In genomic region chr17:35680591-35680990, GRCm38 (mm10) we compare ENCODE assay signal across 18 mouse cellular contexts. TPM values are rescaled to one million over a fixed set of nuclear protein-coding genes. Genes with fewer than 3 reads are reported as not detected.
A peak's percentile ranks its signal among the peaks of the same experiment; 100 is the strongest.
DNase-seq lines count a peak whose midpoint lies in the region; ATAC-seq and TF ChIP-seq lines count a peak whose summit lies in the region.
"Had no signal": no experiment of that assay in that cellular context is flagged by ENCODE, and none has a peak within 500 bp of the region (broad histone marks: within the 10 kb centered on the region; RNA-seq: fewer than 3 reads in every experiment).

No protein-coding gene starts in this region.

- DNase-seq in hindbrain, embryonic 11.5 days (ENCODE audit: low spot score), result no peak
- DNase-seq in liver, embryonic 11.5 days (ENCODE audit: low spot score), result no peak
- DNase-seq: adrenal gland, adult 8-10 months; cerebellum, adult 18-20 months; gastrocnemius, postnatal 25 days; kidney, adult 9 months; thymus, adult 2 months had no signal

- TF ChIP-seq POLR2A in ES-Bruce4 (IDR thresholded peaks at IDR 0.05; ENCODE audit: insufficient read depth, low read length), result no peak

- H3K4me3 ChIP-seq in hindbrain, embryonic 13.5 days, result no peak overlapping the region
- H3K4me3 ChIP-seq in hindbrain, embryonic 11.5 days (ENCODE audit: low read depth, low read length), result no peak overlapping the region
- H3K4me3 ChIP-seq in E14TG2a.4 (replicated peaks; ENCODE audit: low read length), result peak overlapping the region; percentile 49
- no peak overlapping the region for H3K4me3 ChIP-seq in ES-Bruce4 (ENCODE audit: low read depth, low read length)
- no peak overlapping the region for H3K4me3 ChIP-seq in embryonic facial prominence, embryonic 15.5 days (replicated peaks)
- H3K4me3 ChIP-seq in liver, embryonic 11.5 days (ENCODE audit: low read depth, low read length), result no peak overlapping the region
- H3K4me3 ChIP-seq: limb, embryonic 13.5 days; liver, embryonic 15.5 days had no signal

- peak; percentile 57; the same call in 1 of the 2 replicates for TF ChIP-seq EP300 in ES-Bruce4 (IDR thresholded peaks at IDR 0.05; ENCODE audit: insufficient read depth, low read depth, low read length)

- 45% methylated on average over 6 of the region's 6 CpGs for WGBS in hindbrain, embryonic 13.5 days
- WGBS in hindbrain, embryonic 11.5 days, result 34% methylated on average over 6 of the region's 6 CpGs
- WGBS in embryonic facial prominence, embryonic 15.5 days, result 30% methylated on average over 6 of the region's 6 CpGs
- WGBS in liver, embryonic 11.5 days, result 54% methylated on average over 6 of the region's 6 CpGs

- peaks cover 54% of the 10 kb centered on the region for H3K36me3 ChIP-seq in hindbrain, embryonic 13.5 days
- H3K36me3 ChIP-seq in hindbrain, embryonic 11.5 days (ENCODE audit: control insufficient read depth, insufficient read depth, low read length), result peaks cover 16% of the 10 kb centered on the region
- peaks cover 35% of the 10 kb centered on the region for H3K36me3 ChIP-seq in E14TG2a.4 (ENCODE audit: insufficient read depth, low read length)
- H3K36me3 ChIP-seq in ES-Bruce4 (ENCODE audit: control insufficient read depth, insufficient read depth, low read length, poor library complexity, severe bottlenecking), result no peaks in the 10 kb centered on the region
- H3K36me3 ChIP-seq in embryonic facial prominence, embryonic 15.5 days, result peaks cover 49% of the 10 kb centered on the region
- peaks cover 5% of the 10 kb centered on the region for H3K36me3 ChIP-seq in liver, embryonic 11.5 days (ENCODE audit: control insufficient read depth, insufficient read depth, low read length)
- H3K36me3 ChIP-seq: liver, embryonic 15.5 days had no signal

- no peaks in the 10 kb centered on the region for H3K9me3 ChIP-seq in hindbrain, embryonic 13.5 days
- H3K9me3 ChIP-seq in hindbrain, embryonic 11.5 days (ENCODE audit: control insufficient read depth, low read length), result no peaks in the 10 kb centered on the region
- H3K9me3 ChIP-seq in E14TG2a.4 (ENCODE audit: low read length), result no peaks in the 10 kb centered on the region
- no peaks in the 10 kb centered on the region for H3K9me3 ChIP-seq in ES-Bruce4 (replicated peaks; ENCODE audit: control insufficient read depth, insufficient read depth, low read length, poor library complexity, severe bottlenecking)
- no peaks in the 10 kb centered on the region for H3K9me3 ChIP-seq in embryonic facial prominence, embryonic 15.5 days (replicated peaks)
- H3K9me3 ChIP-seq in liver, embryonic 11.5 days (ENCODE audit: control insufficient read depth, low read length), result no peaks in the 10 kb centered on the region
- H3K9me3 ChIP-seq: limb, embryonic 13.5 days; liver, embryonic 15.5 days had no signal

- H3K27me3 ChIP-seq in hindbrain, embryonic 13.5 days, result no peaks in the 10 kb centered on the region
- no peaks in the 10 kb centered on the region for H3K27me3 ChIP-seq in hindbrain, embryonic 11.5 days (ENCODE audit: control insufficient read depth, insufficient read depth, low read length)
- H3K27me3 ChIP-seq in E14TG2a.4 (ENCODE audit: insufficient read depth, low read length) (no peaks in the 10 kb centered on the region), ES-Bruce4 (ENCODE audit: control insufficient read depth, insufficient read depth, low read length, poor library complexity, severe bottlenecking) (no peaks in the 10 kb centered on the region)
- H3K27me3 ChIP-seq in embryonic facial prominence, embryonic 15.5 days, result no peaks in the 10 kb centered on the region
- H3K27me3 ChIP-seq in liver, embryonic 11.5 days (replicated peaks; ENCODE audit: control insufficient read depth, insufficient read depth, low read length), result peaks cover 3% of the 10 kb centered on the region
- H3K27me3 ChIP-seq: limb, embryonic 13.5 days had no signal

- TF ChIP-seq CTCF in E14TG2a.4 (conservative IDR thresholded peaks at IDR 0.05; ENCODE audit: low read length) (no peak), ES-Bruce4 (IDR thresholded peaks at IDR 0.05; ENCODE audit: low read depth, low read length) (no peak)

- peaks cover 6% of the 10 kb centered on the region for H3K4me1 ChIP-seq in hindbrain, embryonic 13.5 days (replicated peaks)
- H3K4me1 ChIP-seq in hindbrain, embryonic 11.5 days (replicated peaks; ENCODE audit: control insufficient read depth, insufficient read depth, low read length), result no peaks in the 10 kb centered on the region
- peaks cover 59% of the 10 kb centered on the region for H3K4me1 ChIP-seq in E14TG2a.4 (replicated peaks; ENCODE audit: low read depth, low read length)
- H3K4me1 ChIP-seq in ES-Bruce4 (ENCODE audit: control insufficient read depth, insufficient read depth, low read length), result peaks cover 2% of the 10 kb centered on the region
- no peaks in the 10 kb centered on the region for H3K4me1 ChIP-seq in embryonic facial prominence, embryonic 15.5 days
- H3K4me1 ChIP-seq in liver, embryonic 11.5 days (replicated peaks; ENCODE audit: control insufficient read depth, insufficient read depth, low read length), result no peaks in the 10 kb centered on the region
- H3K4me1 ChIP-seq: limb, embryonic 13.5 days; liver, embryonic 15.5 days had no signal

- peak overlapping the region; percentile 40; the same call in 1 of the 2 replicates for H3K27ac ChIP-seq in hindbrain, embryonic 13.5 days
- no peak overlapping the region for H3K27ac ChIP-seq in hindbrain, embryonic 11.5 days (ENCODE audit: low read depth, low read length)
- H3K27ac ChIP-seq in ES-Bruce4 (ENCODE audit: insufficient read depth, low read length), result peak overlapping the region; percentile 85
- no peak overlapping the region for H3K27ac ChIP-seq in embryonic facial prominence, embryonic 15.5 days (replicated peaks)
- H3K27ac ChIP-seq in liver, embryonic 11.5 days (ENCODE audit: low read depth, low read length), result no peak overlapping the region
- H3K27ac ChIP-seq: limb, embryonic 13.5 days; liver, embryonic 15.5 days had no signal

- no peak overlapping the region for H3K9ac ChIP-seq in hindbrain, embryonic 13.5 days
- H3K9ac ChIP-seq in hindbrain, embryonic 11.5 days (ENCODE audit: low read depth, low read length), result no peak overlapping the region
- peak overlapping the region; percentile 25; the same call in 1 of the 2 replicates for H3K9ac ChIP-seq in ES-Bruce4 (ENCODE audit: low read depth, poor library complexity, severe bottlenecking)
- H3K9ac ChIP-seq in embryonic facial prominence, embryonic 15.5 days, result no peak overlapping the region
- no peak overlapping the region for H3K9ac ChIP-seq in liver, embryonic 11.5 days (ENCODE audit: low read depth, low read length)
- H3K9ac ChIP-seq: limb, embryonic 13.5 days; liver, embryonic 15.5 days had no signal

- H3K4me2 ChIP-seq in hindbrain, embryonic 13.5 days, result no peak overlapping the region
- no peak overlapping the region for H3K4me2 ChIP-seq in hindbrain, embryonic 11.5 days (replicated peaks; ENCODE audit: low read depth, low read length)
- no peak overlapping the region for H3K4me2 ChIP-seq in embryonic facial prominence, embryonic 15.5 days (replicated peaks)
- H3K4me2 ChIP-seq in liver, embryonic 11.5 days, result no peak overlapping the region
- H3K4me2 ChIP-seq: limb, embryonic 13.5 days; liver, embryonic 15.5 days had no signal

- ATAC-seq in hindbrain, embryonic 13.5 days (ENCODE audit: low FRiP score), result no peak
- no peak for ATAC-seq in hindbrain, embryonic 11.5 days (ENCODE audit: low FRiP score)
- ATAC-seq in embryonic facial prominence, embryonic 15.5 days (ENCODE audit: insufficient number of reproducible peaks, low FRiP score, low TSS enrichment, low read depth), result 0 out of 2 replicates have a peak, but pooled peaks have one; percentile 43
- ATAC-seq in frontal cortex, adult (ENCODE audit: low TSS enrichment), result no peak
- no peak for ATAC-seq in liver, embryonic 11.5 days (replicated peaks; ENCODE audit: low FRiP score)
- ATAC-seq: lung, postnatal 0 days had no signal

RNA-seq across cellular contexts. Expression of gene Gtf2h4, which starts 7.1 kb away (rescaled TPM):
- 27.6 and 29.2 TPM in 2 replicates for polyA plus RNA-seq in hindbrain, embryonic 13.5 days (2015; fragmentation: Nextera tagmentation; extraction: Ambion mirVana)
- polyA plus RNA-seq in hindbrain, embryonic 11.5 days (2014; fragmentation: Nextera tagmentation; extraction: Ambion mirVana), result 37.8 and 41.4 TPM in 2 replicates
- 80.7 and 105 TPM in 2 replicates for polyA plus RNA-seq in ES-Bruce4 (2011; ENCODE audit: insufficient read depth, insufficient read length, low read depth, missing spikeins)
- polyA plus RNA-seq in embryonic facial prominence, embryonic 15.5 days (2015; fragmentation: Nextera tagmentation; extraction: Ambion mirVana), result 35.4 and 39.5 TPM in 2 replicates
- polyA plus RNA-seq in liver, embryonic 11.5 days (2014; fragmentation: Nextera tagmentation; extraction: Ambion mirVana), result 55.3 and 58.6 TPM in 2 replicates

RNA-seq across cellular contexts. Expression of gene Vars2, which starts 13.2 kb away (rescaled TPM):
- polyA plus RNA-seq in hindbrain, embryonic 13.5 days (2015; fragmentation: Nextera tagmentation; extraction: Ambion mirVana), result 11.8 and 14.0 TPM in 2 replicates
- polyA plus RNA-seq in hindbrain, embryonic 11.5 days (2014; fragmentation: Nextera tagmentation; extraction: Ambion mirVana), result 6.9 and 8.7 TPM in 2 replicates
- polyA plus RNA-seq in ES-Bruce4 (2011; ENCODE audit: insufficient read depth, insufficient read length, low read depth, missing spikeins), result 35.2 and 41.1 TPM in 2 replicates
- 16.6 and 19.0 TPM in 2 replicates for polyA plus RNA-seq in embryonic facial prominence, embryonic 15.5 days (2015; fragmentation: Nextera tagmentation; extraction: Ambion mirVana)
- polyA plus RNA-seq in liver, embryonic 11.5 days (2014; fragmentation: Nextera tagmentation; extraction: Ambion mirVana), result 18.8 and 20.6 TPM in 2 replicates

RNA-seq across cellular contexts. Expression of gene Ddr1, which starts 23.8 kb away (rescaled TPM):
- polyA plus RNA-seq in hindbrain, embryonic 13.5 days (2015; fragmentation: Nextera tagmentation; extraction: Ambion mirVana), result 128 and 140 TPM in 2 replicates
- polyA plus RNA-seq in hindbrain, embryonic 11.5 days (2014; fragmentation: Nextera tagmentation; extraction: Ambion mirVana), result 69.9 and 78.8 TPM in 2 replicates
- polyA plus RNA-seq in ES-Bruce4 (2011; ENCODE audit: insufficient read depth, insufficient read length, low read depth, missing spikeins), result 59.8 and 61.6 TPM in 2 replicates
- 95.1 and 100 TPM in 2 replicates for polyA plus RNA-seq in embryonic facial prominence, embryonic 15.5 days (2015; fragmentation: Nextera tagmentation; extraction: Ambion mirVana)
- polyA plus RNA-seq in liver, embryonic 11.5 days (2014; fragmentation: Nextera tagmentation; extraction: Ambion mirVana), result 13.2 and 15.9 TPM in 2 replicates

RNA-seq across cellular contexts. Expression of gene Mucl3, which starts 37.1 kb away (rescaled TPM):
- polyA plus RNA-seq in hindbrain, embryonic 13.5 days (2015; fragmentation: Nextera tagmentation; extraction: Ambion mirVana), result 0.14 TPM in 1 of 2 replicates, not detected in the other
- 0.32 TPM in 1 of 2 replicates, not detected in the other for polyA plus RNA-seq in hindbrain, embryonic 11.5 days (2014; fragmentation: Nextera tagmentation; extraction: Ambion mirVana)
- 1.3 and 2.5 TPM in 2 replicates for polyA plus RNA-seq in ES-Bruce4 (2011; ENCODE audit: insufficient read depth, insufficient read length, low read depth, missing spikeins)
- polyA plus RNA-seq in embryonic facial prominence, embryonic 15.5 days (2015; fragmentation: Nextera tagmentation; extraction: Ambion mirVana), result 0.36 TPM in 1 of 2 replicates, not detected in the other
- 0.09 and 0.18 TPM in 2 replicates for polyA plus RNA-seq in liver, embryonic 11.5 days (2014; fragmentation: Nextera tagmentation; extraction: Ambion mirVana)
- polyA plus RNA-seq: heart, postnatal 0 days had no signal

RNA-seq across cellular contexts. Expression of gene Gm9573, which starts 54.2 kb away (rescaled TPM):
- not detected in 2 replicates for polyA plus RNA-seq in hindbrain, embryonic 13.5 days (2015; fragmentation: Nextera tagmentation; extraction: Ambion mirVana)
- polyA plus RNA-seq in hindbrain, embryonic 11.5 days (2014; fragmentation: Nextera tagmentation; extraction: Ambion mirVana), result not detected in 2 replicates
- polyA plus RNA-seq in ES-Bruce4 (2011; ENCODE audit: insufficient read depth, insufficient read length, low read depth, missing spikeins), result not detected in 2 replicates
- polyA plus RNA-seq in embryonic facial prominence, embryonic 15.5 days (2015; fragmentation: Nextera tagmentation; extraction: Ambion mirVana), result 0.17 TPM in 1 of 2 replicates, not detected in the other
- polyA plus RNA-seq in liver, embryonic 11.5 days (2014; fragmentation: Nextera tagmentation; extraction: Ambion mirVana), result not detected in 2 replicates
- polyA plus RNA-seq: brain, embryonic 14.5 days; heart, postnatal 0 days; large intestine, adult 2 months; limb, embryonic 13.5 days; liver, embryonic 15.5 days; lung, postnatal 0 days had no signal

Comparison
In these comparisons a context has a peak if more than half of its experiments do, and no peak if none do; other contexts are left out.
1. H3K27ac ChIP-seq: peak in hindbrain, embryonic 13.5 days (single experiment) and ES-Bruce4 (single experiment); none in hindbrain, embryonic 11.5 days (single experiment), embryonic facial prominence, embryonic 15.5 days (single experiment) and liver, embryonic 11.5 days (single experiment).